Mouse (Mus musculus): ENCODE results near the gene Ripk3. TPM values are rescaled to one million over a fixed set of nuclear protein-coding genes. Genes with fewer than 3 reads are reported as not detected.

The Ripk3 gene
- polyA plus RNA-seq (2017; shearing (Covaris generic)) = 10 to 100 TPM; 71.9 to 99.8 (median 84.8) TPM

GRCm38 (mm10) chr14:55788256-55789050 is at the start of gene Ripk3:
TSS of gene Ripk3 (minus strand) at chr14:55788865.
- peak; percentile 97 for ATAC-seq

DNA sequence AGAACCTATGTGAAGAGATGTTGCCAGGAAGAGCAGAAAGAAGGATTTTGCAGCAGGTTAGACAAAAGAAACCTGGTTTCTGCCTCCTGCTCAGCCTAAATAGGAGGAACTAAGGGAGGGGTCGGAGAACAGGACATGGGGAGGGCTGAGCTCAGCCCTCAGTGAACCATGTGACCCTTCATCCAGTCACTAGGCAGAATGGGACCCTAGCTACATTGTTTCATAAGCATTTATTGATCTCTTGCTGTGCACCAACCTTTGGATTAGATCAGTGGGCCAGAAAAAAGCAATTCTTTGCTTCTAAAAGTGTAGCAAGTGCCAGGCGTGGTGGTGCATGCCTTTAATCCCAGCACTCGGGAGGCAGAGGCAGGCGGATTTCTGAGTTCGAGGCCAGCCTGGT is 49.6 kb upstream of the Ripk3 start:
- no peak for ATAC-seq

DNA sequence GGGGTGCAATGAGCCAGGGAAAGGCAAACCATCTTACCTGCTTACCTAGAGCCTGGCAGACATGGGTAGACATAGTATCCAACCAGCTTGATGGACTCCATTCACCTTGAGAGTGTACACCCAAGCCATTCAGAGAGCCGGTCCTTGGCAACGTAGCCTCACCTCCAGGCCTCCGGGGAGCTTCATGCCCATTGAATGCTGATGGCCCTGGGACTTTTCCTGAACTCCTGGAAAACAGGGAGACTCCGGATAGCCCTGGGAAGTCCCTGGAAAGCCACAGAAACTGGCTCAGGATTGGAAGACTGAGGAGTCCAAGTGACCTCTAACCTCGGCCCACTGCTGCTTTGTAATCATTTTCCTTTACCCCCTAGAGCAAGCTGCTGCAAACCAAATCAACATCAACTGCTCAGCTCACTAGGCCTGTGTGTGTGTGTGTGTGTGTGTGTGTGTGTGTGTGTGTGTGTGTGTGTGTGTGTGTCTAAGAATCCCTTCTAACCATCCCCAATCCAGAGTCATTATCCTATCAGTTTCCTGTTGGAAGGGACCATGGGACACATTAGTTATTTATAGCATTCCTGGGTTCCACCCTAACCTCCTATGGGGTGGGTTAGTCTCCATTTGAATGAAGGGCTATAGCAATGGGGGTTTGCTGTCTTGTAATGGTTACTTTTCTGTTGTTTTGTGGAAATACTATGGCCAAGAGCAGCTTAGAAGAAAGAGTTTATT is 46.3 kb upstream of the Ripk3 start:
- no peak for ATAC-seq

- ATAC-seq = no peak
Observed at GRCm38 (mm10) chr14:55833126-55833525, 44.5 kb upstream of the Ripk3 start.

GRCm38 (mm10) chr14:55830331-55830730 is 41.7 kb upstream of the Ripk3 start:
- no peak for ATAC-seq

- no peak for ATAC-seq
Observed at GRCm38 (mm10) chr14:55829854-55830253, 41.2 kb upstream of the Ripk3 start.

- ATAC-seq = no peak
Observed at GRCm38 (mm10) chr14:55828716-55829263, 40.1 kb upstream of the Ripk3 start.

GRCm38 (mm10) chr14:55826551-55827340 is 38.1 kb upstream of the Ripk3 start:
- no peak for ATAC-seq

DNA sequence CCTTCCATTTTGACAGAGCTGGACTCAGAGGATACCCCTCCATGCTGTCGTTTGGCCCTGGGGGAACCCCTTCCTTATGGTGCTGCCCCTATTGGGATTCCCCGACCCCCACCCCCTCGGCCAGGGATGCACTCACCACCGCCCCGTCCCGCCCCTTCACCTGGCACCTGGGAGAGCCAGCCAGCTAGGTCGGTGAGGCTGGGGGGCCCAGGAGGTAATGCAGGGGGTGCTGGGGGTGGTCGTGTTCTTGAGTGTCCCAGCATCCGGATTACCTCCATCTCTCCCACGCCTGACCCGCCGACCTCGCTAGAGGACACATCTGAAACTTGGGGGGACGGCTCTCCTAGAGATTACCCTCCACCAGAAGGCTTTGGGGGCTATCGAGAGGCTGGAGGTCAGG is 37.5 kb upstream of the Ripk3 start:
- ATAC-seq = no peak

DNA sequence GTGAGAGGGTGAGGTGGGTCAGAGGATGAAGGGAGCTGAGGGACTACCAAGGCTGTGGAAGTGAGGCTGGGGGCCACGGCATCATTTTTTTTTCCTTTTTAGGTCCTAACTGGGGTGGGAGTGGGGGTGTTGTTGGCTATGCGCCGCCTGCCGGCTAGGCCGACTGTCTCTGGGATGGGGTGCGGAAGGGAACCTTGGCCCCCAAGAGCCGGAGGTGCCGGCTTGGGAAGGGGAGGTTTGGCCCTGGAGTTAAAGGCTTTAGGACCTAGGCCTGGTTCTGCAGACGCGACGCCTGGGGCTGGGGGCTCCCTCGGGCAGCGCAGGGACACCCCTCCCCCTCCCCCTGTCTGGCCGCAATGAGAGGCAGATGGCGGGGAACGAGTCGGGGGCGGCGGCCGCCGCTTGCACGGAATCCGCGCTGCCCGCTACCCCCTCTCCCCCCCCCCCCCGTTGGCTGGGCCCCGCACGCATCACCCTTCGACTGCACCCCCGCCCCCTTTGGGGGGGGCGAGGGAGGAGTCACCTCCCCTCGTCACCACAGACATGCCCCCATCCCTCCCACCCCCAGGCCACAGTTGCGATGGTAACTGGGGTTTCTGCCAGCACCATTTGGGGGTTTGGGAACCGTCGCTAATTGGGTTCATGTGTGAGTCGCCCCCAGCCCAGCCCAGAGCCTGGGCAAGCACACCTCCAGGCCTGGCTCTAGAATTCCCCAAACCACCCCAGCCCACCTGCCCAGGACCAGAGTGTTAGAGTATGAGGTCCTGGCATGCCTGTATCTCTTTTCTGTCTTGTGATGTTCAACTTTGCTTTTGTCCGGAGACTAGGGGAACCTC is 36.8 kb upstream of the Ripk3 start:
- ATAC-seq = no peak

GRCm38 (mm10) chr14:55824481-55825215 is 36.0 kb upstream of the Ripk3 start:
- no peak for ATAC-seq

DNA sequence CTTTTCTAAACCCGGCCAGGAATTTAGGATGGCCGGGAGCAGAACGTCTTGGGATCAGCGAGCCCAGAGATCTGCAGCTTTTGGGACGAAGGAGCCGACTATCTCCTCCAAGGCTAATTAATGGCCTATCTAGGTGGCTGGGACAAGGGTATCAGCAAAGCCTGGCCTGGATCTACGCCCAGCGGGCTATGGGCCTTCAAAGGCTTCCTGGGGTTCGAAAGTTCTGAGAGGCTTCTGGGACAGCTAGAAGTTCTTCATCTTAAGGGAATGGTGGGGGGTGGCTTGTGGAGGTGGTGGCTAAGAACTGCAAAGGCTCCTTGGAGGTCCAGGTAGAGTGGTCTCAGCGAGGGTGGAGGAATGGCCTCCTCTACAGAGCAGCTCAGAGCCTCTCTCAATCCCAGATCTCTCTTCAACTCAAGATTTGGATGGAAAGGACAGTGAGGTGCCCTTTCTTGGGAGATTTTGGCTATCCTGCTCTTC is 35.4 kb upstream of the Ripk3 start:
- ATAC-seq = no peak

GRCm38 (mm10) chr14:55822991-55823762 is 34.5 kb upstream of the Ripk3 start, which contains the start of gene Nfatc4:
TSS of gene Nfatc4 (plus strand) at chr14:55823144.
- ATAC-seq = no peak

- ATAC-seq = peak; percentile 68
Observed at GRCm38 (mm10) chr14:55822435-55822990, 33.8 kb upstream of the Ripk3 start.

DNA sequence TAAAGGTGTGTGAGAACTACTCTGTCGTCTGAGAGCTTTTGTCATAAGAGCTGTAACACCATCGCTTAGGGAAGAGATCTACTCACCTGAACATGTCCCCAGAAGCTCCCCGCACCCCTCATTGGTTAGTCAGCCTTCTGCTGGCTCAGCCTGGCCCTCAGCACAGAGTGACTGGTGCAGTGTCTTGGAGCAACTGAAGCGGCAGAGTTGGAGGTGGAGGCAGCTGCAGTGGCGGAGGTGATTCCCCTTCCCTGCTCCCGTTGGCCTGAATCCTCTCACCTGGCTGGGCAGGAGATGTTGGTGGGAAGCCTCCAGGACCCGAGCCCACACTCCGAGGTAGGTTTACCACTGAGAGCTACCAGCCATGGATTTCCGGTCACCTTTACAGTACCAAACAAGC is 31.9 kb upstream of the Ripk3 start:
- ATAC-seq = no peak

GRCm38 (mm10) chr14:55819845-55820405 is 31.3 kb upstream of the Ripk3 start:
- no peak for ATAC-seq

DNA sequence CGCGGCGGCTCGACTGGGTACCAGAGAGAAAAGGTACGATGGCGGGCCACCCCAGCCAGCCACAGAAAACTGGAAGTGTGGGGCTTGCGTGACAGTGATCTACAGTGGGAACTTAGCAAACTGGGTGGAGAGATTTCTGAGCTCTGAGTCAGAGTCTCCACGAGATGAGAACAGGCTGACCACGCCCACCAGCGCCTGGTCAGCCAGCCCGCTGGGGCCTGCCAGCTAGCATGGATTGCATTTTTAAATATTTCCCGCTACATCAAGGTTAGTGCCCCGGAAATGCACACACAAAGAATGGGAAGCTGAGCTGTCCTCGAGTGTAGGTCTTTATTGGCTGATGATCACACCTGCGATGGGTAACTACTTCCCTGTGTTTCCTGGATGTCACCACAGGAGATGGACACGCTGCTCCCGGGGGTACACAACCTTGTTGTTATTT is 26.7 kb upstream of the Ripk3 start:
- no peak for ATAC-seq

DNA sequence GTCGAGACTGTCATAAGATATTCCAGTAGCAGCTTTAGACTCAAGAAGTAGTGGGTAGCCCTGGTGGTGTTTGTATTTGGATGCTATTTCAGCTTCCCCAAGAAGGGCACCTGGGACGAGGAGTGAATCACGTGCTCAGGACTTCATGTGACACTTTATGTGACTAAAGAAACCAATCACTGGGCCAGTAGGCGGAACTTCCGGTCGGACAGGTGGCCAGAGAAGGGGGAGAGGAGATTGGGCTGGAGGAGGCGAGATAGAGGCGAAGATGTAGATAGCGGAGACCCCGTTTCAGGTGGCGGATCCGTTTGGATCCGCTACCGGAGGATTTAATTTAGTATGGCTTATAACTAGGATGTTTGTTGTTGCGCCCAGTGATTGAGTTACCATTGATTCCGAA is 26.2 kb upstream of the Ripk3 start:
- ATAC-seq = no peak
